Mouse (Mus musculus) neural tube, embryonic 11.5 days (tissue): Measurements from ENCODE around the gene Gosr2. TPM values are rescaled to one million over a fixed set of nuclear protein-coding genes. Genes with fewer than 3 reads are reported as not detected.
"Not testable (repeated sequence)": the region's sequence is repeated elsewhere in the genome, so short reads cannot be mapped to it uniquely, and the experiment has no call there.

Source experiments
- ATAC-seq: fragments of 200-750 bp; cut with Nextera tagmentation; 2 replicates; pipeline ENCODE4 v1.8.0; 2017; ENCODE audit warnings: moderate number of reproducible peaks, mild to moderate bottlenecking, moderate TSS enrichment, moderate library complexity; ENCODE audit not compliant: insufficient read depth, low FRiP score, low TSS enrichment
- DNase-seq: peaks from one replicate; pipeline ENCODE4 v3.0.0-alpha.2; 2015; ENCODE audit warnings: low spot score
- H3K27ac ChIP-seq: fragments of 300-500 bp; sonication (generic); 2 replicates; pipeline ENCODE4 v1.5.1; 2014; ENCODE audit warnings: low read depth, mild to moderate bottlenecking, low read length
- H3K27me3 ChIP-seq: fragments of 300-500 bp; sonication (generic); 2 replicates; pipeline ENCODE4 v1.6.1; 2014; ENCODE audit warnings: mild to moderate bottlenecking, low read length, mixed read lengths; ENCODE audit not compliant: control insufficient read depth, insufficient read depth
- H3K36me3 ChIP-seq: fragments of 300-500 bp; sonication (generic); 2 replicates; pipeline ENCODE4 v1.6.1; 2014; ENCODE audit warnings: mild to moderate bottlenecking, low read length, moderate library complexity, mixed read lengths; ENCODE audit not compliant: control insufficient read depth, insufficient read depth
- H3K4me1 ChIP-seq: fragments of 300-500 bp; sonication (generic); 2 replicates; pipeline ENCODE4 v1.6.1; 2014; ENCODE audit warnings: low read length, mixed read lengths; ENCODE audit not compliant: control insufficient read depth, insufficient read depth
- H3K4me2 ChIP-seq: fragments of 300-500 bp; sonication (generic); 2 replicates; pipeline ENCODE4 v1.6.1; 2014; ENCODE audit warnings: low read depth, mild to moderate bottlenecking, moderate library complexity
- H3K4me3 ChIP-seq: fragments of 300-500 bp; sonication (generic); 2 replicates; pipeline ENCODE4 v1.5.1; 2014; ENCODE audit warnings: low read depth, low read length
- H3K9ac ChIP-seq: fragments of 300-500 bp; sonication (generic); 2 replicates; pipeline ENCODE4 v1.6.1; 2014; ENCODE audit warnings: mild to moderate bottlenecking, low read length
- H3K9me3 ChIP-seq: fragments of 300-500 bp; sonication (generic); 2 replicates; pipeline ENCODE4 v1.6.1; 2016; ENCODE audit warnings: low read length; ENCODE audit not compliant: control insufficient read depth
- WGBS: fragments of 180-500 bp; shearing (Covaris S2); extraction: QIAGEN DNeasy Blood & Tissue Kit; methylation state at CpG from one replicate; pipeline ENCODE4 v1.1.7; 2014; 5-methylcytosine and 5-hydroxymethylcytosine counted together
- polyA plus RNA-seq: library from polyadenylated mRNA; unstranded; fragments of >200 nt; fragmentation: Nextera tagmentation; extraction: Ambion mirVana; gene quantifications from 2 replicates; pipeline ENCODE4 v1.2.1, GENCODE M21; 2014

The Gosr2 gene
- polyA plus RNA-seq, 1 experiment from 2014 or later, result 93.2 TPM

DNA sequence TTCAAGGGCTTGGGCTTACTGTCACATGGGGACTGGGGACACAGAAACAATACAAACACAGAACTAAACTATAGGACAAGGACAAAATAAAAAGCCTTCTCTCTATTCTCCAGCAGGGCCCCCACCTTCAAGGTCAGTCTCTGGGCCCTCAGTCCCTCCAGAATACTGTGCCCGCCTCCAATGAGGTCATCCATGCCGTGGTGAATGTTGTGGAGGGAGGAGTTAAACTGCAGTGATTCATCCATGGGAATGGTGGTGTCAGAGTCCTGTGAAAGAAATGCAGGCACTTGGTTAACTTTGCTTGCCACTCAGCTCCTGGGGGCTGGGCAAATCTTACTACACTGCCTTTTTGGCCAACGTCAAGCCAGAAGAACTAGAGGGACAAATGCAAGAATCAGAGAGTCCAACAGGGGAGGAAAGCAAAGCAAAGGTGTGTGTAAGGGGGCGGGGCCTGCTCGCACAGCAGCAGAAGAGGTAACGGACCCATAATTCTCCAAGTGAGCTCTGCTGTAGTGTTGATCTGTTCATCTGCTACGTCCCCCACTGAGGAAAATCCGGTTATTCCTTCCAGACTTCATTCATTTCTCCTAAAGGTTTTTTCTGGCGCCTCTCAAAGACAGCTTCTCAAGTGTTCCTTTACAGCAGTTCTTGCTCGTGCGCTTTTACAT, 13.9 kb downstream of the Gosr2 start:
- Histone ChIP-seq H3K4me3 (no peak overlapping the region), H3K9ac (no peak overlapping the region), H3K36me3 (peaks cover 15% of the 10 kb centered on the region; the same call in 1 of the 2 replicates), H3K27ac (no peak overlapping the region), H3K27me3 (no peaks in the 10 kb centered on the region), H3K4me1 (no peaks in the 10 kb centered on the region), H3K9me3 (no peaks in the 10 kb centered on the region), H3K4me2 (no peak overlapping the region)
- ATAC-seq (no peak), DNase-seq (no peak)
- 91% methylated on average over 11 of the region's 11 CpGs for WGBS

DNA sequence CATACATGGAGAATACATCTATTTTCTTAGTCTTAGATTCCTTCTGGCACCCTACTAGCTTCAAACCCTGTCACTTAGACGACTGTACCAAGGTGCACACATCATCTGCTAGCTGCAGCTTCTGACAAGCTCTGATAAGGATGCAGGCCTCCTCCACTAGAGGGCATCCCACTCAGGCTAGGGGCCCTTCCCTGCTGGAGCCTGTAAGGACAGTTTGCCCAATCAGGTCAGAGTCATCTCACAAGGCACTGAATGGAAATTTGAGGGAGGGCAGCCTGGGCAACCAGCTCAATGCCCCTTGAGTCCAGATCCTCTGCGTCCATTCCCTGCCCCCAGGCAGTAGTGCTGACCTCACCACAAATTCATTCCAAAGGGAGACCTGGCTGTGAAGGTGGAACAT, 20.7 kb downstream of the Gosr2 start:
- 38% methylated on average over 2 of the region's 2 CpGs for WGBS
- not testable (repeated sequence) for H3K27me3 ChIP-seq, H3K4me1 ChIP-seq, H3K27ac ChIP-seq, H3K9me3 ChIP-seq, H3K9ac ChIP-seq, H3K4me3 ChIP-seq, H3K36me3 ChIP-seq, H3K4me2 ChIP-seq, ATAC-seq
- DNase-seq, result peak; percentile 61

DNA sequence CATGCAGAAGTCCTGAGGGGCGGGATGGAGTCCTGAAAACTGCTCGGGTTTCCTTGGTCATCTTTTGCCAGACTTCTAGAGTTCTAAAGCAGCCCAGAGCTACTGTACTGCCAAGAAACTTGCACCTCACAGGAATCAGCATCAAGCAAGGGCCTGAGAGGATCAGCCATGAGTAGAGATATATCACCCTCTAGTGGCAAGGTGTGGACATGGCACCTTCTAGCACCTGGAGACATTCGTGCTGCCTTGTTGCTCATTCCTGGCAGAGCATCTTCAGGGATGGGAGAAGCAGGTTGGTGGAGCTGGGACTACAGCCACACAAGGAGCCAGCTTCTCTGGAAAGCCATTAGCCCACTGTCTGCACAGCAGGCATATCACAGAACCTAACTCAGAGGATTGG, 22.1 kb downstream of the Gosr2 start:
- peaks cover 6% of the 10 kb centered on the region; the same call in 1 of the 2 replicates for H3K36me3 ChIP-seq
- 47% methylated on average over 3 of the region's 3 CpGs for WGBS
- no peak overlapping the region for H3K4me3 ChIP-seq
- no peak overlapping the region for H3K4me2 ChIP-seq
- H3K4me1 ChIP-seq, result no peaks in the 10 kb centered on the region
- H3K9ac ChIP-seq, result no peak overlapping the region
- H3K27me3 ChIP-seq, result no peaks in the 10 kb centered on the region
- no peak overlapping the region for H3K27ac ChIP-seq
- ATAC-seq (no peak), DNase-seq (peak; percentile 56)
- H3K9me3 ChIP-seq, result no peaks in the 10 kb centered on the region

DNA sequence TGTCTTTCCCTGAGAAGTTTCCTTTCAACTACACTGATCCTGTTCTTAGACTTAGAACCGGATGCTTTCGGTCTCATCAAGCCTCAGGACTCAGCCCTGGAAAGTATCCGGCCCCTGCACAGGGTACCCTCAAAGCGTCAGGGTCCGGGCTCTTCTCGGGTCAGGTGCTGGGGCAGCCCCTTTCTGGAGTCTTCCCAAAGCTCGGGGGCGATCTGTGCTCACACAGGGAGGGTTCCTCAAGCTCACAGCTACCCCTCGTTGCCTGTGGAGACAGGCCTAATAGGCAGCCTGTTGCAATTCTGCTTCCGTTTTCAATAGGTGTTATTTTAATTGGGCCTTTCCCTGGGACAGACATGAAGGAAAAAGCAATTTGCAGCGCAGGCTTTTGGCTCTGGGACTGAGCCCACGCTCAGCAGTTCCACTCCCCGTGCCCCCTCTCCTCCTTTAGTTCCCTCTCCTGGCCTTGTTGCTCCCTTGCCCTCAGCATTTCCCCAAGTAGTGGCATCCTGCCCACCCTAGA, 30.7 kb downstream of the Gosr2 start:
- ATAC-seq (no peak), DNase-seq (no peak)
- Histone ChIP-seq H3K9me3 (no peaks in the 10 kb centered on the region), H3K27me3 (no peaks in the 10 kb centered on the region), H3K27ac (no peak overlapping the region), H3K4me3 (no peak overlapping the region), H3K36me3 (no peaks in the 10 kb centered on the region), H3K9ac (no peak overlapping the region), H3K4me1 (no peaks in the 10 kb centered on the region), H3K4me2 (no peak overlapping the region)
- 65% methylated on average over 13 of the region's 13 CpGs for WGBS

DNA sequence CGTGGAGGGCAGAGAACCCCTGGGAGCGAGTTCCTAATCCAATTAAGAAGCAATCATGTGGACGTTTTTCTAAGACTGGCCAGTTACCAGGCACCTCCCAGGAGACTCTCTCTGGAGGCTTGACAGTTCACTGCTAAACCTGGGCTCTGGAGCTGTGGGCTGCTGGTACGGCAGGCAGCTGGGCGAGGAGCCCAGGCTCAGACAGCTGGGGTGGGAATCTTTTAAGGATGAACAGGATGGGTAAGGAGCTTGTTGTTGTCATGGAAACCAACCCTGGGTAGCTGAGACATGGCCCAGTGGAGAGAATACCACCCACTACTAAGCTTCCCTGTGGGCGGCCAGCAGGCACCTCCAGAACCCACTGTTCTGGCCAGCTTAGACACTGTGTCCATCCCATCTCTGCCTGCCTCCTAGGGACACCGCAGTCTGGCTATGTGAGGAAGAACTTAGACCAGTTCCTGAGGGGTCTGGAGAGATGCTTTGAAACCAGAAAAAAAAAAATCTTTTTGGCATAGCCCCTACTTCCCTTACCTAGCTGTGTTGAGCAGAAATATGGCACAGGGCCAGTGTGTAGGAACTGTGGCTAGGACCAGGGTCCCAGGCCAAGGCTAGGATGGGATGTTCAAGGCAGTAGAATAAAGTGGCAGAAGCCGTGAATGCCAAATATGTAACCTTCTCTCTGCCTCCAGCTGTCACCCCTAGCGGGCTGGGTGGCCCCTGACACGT, 31.4 kb downstream of the Gosr2 start:
- ATAC-seq, result no peak
- Histone ChIP-seq H3K4me3 (no peak overlapping the region), H3K4me2 (no peak overlapping the region), H3K4me1 (no peaks in the 10 kb centered on the region), H3K9me3 (no peaks in the 10 kb centered on the region), H3K9ac (no peak overlapping the region), H3K27me3 (no peaks in the 10 kb centered on the region), H3K27ac (no peak overlapping the region), H3K36me3 (no peaks in the 10 kb centered on the region)
- no peak for DNase-seq
- WGBS, result 42% methylated on average over 10 of the region's 10 CpGs

DNA sequence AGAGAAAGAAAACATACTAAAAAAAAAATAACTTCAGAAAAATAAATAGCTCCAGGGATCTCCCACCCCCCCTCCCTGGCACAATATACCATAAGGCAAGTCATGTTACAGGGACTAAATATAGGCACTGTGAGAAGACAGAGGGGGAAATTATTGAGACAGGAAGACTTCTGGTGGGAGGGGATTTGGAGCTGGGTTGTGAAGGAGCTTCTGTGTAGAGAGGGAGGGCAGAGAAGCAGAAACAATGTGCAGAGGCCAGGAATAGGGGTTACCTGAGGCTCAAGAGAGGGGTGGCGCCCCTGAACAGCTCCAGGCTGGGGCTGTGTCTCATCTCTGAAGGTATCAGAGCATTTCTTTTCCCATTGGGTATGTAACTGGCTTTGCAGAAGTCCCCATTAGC, 32.0 kb downstream of the Gosr2 start:
- DNase-seq (no peak), ATAC-seq (no peak)
- Histone ChIP-seq H3K27ac (no peak overlapping the region), H3K4me1 (no peaks in the 10 kb centered on the region), H3K4me3 (no peak overlapping the region), H3K36me3 (no peaks in the 10 kb centered on the region), H3K4me2 (no peak overlapping the region), H3K27me3 (no peaks in the 10 kb centered on the region), H3K9me3 (no peaks in the 10 kb centered on the region), H3K9ac (no peak overlapping the region)
- WGBS, result 60% methylated on average over 1 of the region's 1 CpGs

DNA sequence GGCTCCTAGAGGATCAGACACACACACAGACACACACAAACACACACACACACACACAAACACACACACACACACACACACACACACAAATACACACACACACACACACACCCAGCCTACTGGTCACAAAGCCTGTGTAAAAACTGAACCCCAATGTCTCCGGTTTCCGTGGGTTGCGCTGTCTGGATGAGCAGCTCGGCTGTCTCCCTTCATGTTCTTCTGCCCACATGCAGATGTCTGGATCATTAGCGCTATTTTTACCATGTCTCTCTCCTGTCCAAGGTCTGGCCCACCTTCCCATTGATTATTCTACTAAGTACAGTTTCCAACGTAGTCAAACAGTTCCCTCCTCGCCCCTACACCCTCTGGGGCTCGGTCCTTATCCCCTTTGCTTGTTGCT, 34.6 kb downstream of the Gosr2 start:
- Histone ChIP-seq H3K36me3 (no peaks in the 10 kb centered on the region), H3K4me3 (no peak overlapping the region), H3K9me3 (no peaks in the 10 kb centered on the region), H3K4me2 (no peak overlapping the region), H3K27ac (no peak overlapping the region), H3K27me3 (no peaks in the 10 kb centered on the region), H3K4me1 (no peaks in the 10 kb centered on the region), H3K9ac (no peak overlapping the region)
- DNase-seq (no peak), ATAC-seq (no peak)
- 90% methylated on average over 8 of the region's 8 CpGs for WGBS

DNA sequence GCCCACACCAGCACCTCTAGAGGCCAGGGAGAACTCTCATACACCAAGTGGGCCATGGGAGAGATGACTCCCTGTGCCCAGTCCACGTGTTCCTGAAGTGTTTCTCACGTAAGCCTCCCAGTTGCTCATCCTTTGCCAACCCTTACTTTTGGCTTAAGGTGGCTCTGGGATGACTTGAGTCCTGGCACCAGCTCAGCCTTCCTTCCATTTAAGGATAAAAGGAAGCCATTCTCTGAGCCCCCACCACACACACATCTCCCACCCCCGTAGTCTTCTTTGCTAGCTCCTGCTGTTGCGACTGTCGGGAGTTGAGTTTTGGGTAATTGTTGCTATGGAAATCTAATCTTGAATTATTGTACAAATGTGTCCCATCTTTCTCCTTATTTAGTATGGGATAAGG, 35.2 kb downstream of the Gosr2 start:
- DNase-seq (no peak), ATAC-seq (no peak)
- Histone ChIP-seq H3K36me3 (no peaks in the 10 kb centered on the region), H3K9ac (no peak overlapping the region), H3K9me3 (no peaks in the 10 kb centered on the region), H3K4me2 (no peak overlapping the region), H3K4me3 (no peak overlapping the region), H3K27ac (no peak overlapping the region), H3K27me3 (no peaks in the 10 kb centered on the region), H3K4me1 (no peaks in the 10 kb centered on the region)
- 86% methylated on average over 5 of the region's 5 CpGs for WGBS

DNA sequence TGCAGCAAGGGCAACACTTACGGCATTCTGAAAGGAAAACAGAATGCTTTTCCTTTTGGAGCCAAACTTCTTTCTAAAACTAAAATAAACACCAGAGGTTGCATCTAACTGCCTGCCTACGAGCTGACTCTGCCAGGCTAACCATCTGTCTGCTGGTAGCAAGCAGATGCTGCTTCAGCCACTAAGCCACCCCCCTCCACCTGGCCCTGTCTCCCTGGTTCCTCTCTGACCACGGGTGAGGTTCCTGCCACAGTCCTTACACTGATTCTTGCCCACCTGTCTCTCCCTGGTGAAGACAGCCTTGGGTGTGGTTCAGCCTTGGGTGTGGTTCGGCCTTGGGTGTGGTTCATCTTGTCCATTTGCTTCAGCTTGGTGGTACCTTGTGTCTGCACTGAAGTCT, 35.8 kb downstream of the Gosr2 start:
- H3K4me2 ChIP-seq, result no peak overlapping the region
- 66% methylated on average over 4 of the region's 4 CpGs for WGBS

More for the DNA sequence above, 35.8 kb downstream of the Gosr2 start:
- H3K4me3 ChIP-seq, result no peak overlapping the region
- no peak for ATAC-seq
- DNase-seq, result no peak
- H3K9ac ChIP-seq, result no peak overlapping the region
- no peaks in the 10 kb centered on the region for H3K4me1 ChIP-seq
- H3K27me3 ChIP-seq, result no peaks in the 10 kb centered on the region
- H3K27ac ChIP-seq, result no peak overlapping the region
- H3K36me3 ChIP-seq, result no peaks in the 10 kb centered on the region
- no peaks in the 10 kb centered on the region for H3K9me3 ChIP-seq
